Mouse (Mus musculus) monocyte, adult 59 days (primary cell): ENCODE data around the gene Map7d3. TPM values are rescaled to one million over a fixed set of nuclear protein-coding genes. Genes with fewer than 3 reads are reported as not detected.

Source experiments
- total RNA-seq, 2 experiments: library from RNA; stranded (reverse); gene quantifications; one replicate each; pipeline ENCODE4 v1.2.4; 2023

Map7d3 gene
- 1 to 10 TPM; 3.3 to 3.6 TPM for total RNA-seq

GRCm38 (mm10) chrX:56821765-56822603, at the start of gene Map7d3:
TSS of gene Map7d3 (minus strand) at chrX:56822326.

GRCm38 (mm10) chrX:56869863-56870262, 47.7 kb upstream of the Map7d3 start, which contains the start of gene Adgrg4:
TSS of gene Adgrg4 (plus strand) at chrX:56870163.

Other genes starting within 250 kb of the Map7d3 start
- 1 to 10 TPM; 9.6 to 9.7 TPM for gene Mmgt1, start 224.3 kb downstream of the Map7d3 start, total RNA-seq
- gene Slc9a6, start 212.6 kb downstream of the Map7d3 start, total RNA-seq: 10 to 100 TPM; 12.2 to 16.5 TPM
- gene Fhl1, start 90.5 kb downstream of the Map7d3 start, total RNA-seq: 1 to 10 TPM in 1 of 2 experiments, not detected in 1; 1.2 TPM
- not detected for gene Adgrg4, start 47.8 kb upstream of the Map7d3 start, total RNA-seq
- gene Brs3, start 220.7 kb upstream of the Map7d3 start, total RNA-seq: not detected
- 10 to 100 TPM; 22.7 to 32.5 TPM for gene Htatsf1, start 231.3 kb upstream of the Map7d3 start, total RNA-seq